Mouse (Mus musculus): ENCODE data around the gene Cyren. TPM values are rescaled to one million over a fixed set of nuclear protein-coding genes. Genes with fewer than 3 reads are reported as not detected.

Cyren gene
- polyA plus RNA-seq, 1 experiment from 2014 or later, result 17.1 TPM

- H3K36me3 ChIP-seq, result peaks cover 38% of the 10 kb centered on the region
- ATAC-seq (ENCODE audit: insufficient number of reproducible peaks, insufficient read depth, low FRiP score, low TSS enrichment), result no peak
Measured at GRCm38 (mm10) chr6:34907696-34908260, 29.9 kb upstream of the Cyren start.

DNA sequence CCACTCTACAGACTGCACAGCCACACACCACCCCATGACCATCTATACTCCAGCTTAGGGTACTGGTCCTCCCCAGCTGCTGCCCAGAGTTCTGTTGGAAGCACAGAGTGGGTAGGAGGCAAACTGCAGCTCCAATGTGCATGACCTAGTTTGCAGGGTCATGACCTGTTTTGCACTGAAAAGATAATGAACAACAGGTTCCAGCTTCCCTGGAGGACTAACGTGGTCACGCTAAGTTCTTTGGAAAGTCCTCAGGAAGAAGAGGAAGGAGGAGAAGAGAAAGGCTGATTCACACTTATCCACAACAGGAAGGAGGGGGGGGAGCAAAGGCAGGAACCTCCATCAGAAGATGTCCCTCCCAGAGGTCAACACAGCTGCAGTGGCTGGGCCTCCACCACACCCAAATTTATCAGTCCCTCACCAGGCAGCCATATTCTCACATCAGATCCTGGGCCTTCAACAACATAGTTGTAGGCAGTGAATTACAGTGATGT, 29.3 kb upstream of the Cyren start:
- Histone ChIP-seq H3K36me3 (peaks cover 38% of the 10 kb centered on the region), H3K4me3 (no peak overlapping the region), H3K4me1 (peaks cover 6% of the 10 kb centered on the region), H3K27ac (no peak overlapping the region), H3K27me3 (no peaks in the 10 kb centered on the region), H3K4me2 (replicated peaks) (no peak overlapping the region), H3K9ac (no peak overlapping the region), H3K9me3 (no peaks in the 10 kb centered on the region)
- 37% methylated on average over 2 of the region's 2 CpGs for WGBS
- ATAC-seq (ENCODE audit: insufficient number of reproducible peaks, insufficient read depth, low FRiP score, low TSS enrichment), result no peak

More at GRCm38 (mm10) chr6:34907696-34908260, 29.9 kb upstream of the Cyren start:
- peaks cover 6% of the 10 kb centered on the region for H3K4me1 ChIP-seq
- no peak overlapping the region for H3K4me2 ChIP-seq (replicated peaks)
- 76% methylated on average over 18 of the region's 18 CpGs for WGBS
- H3K27me3 ChIP-seq, result no peaks in the 10 kb centered on the region
- H3K9ac ChIP-seq, result no peak overlapping the region
- H3K4me3 ChIP-seq, result no peak overlapping the region
- no peak overlapping the region for H3K27ac ChIP-seq
- H3K9me3 ChIP-seq, result no peaks in the 10 kb centered on the region

DNA sequence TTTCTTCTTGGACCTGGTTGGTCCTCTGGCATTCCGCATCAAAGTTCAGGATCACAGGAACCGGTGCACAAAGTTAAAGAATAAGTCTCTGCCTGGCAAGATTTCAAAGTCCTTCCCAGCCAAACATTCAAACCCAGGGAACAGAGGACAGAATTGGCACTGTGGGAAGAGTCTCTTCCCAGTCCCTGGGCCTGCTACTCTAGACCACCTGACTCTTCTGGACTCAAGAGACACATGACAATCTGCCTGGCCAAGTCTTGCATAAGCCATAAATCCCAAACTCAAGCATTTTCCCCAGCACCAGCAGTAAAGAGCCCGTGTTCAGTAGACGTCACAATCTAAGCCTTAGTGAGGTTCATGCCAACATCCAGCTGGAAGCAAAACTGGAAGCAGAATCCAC, 28.8 kb upstream of the Cyren start:
- H3K4me2 ChIP-seq (replicated peaks), result no peak overlapping the region
- H3K36me3 ChIP-seq, result peaks cover 42% of the 10 kb centered on the region
- H3K27me3 ChIP-seq, result no peaks in the 10 kb centered on the region
- H3K4me1 ChIP-seq, result peaks cover 6% of the 10 kb centered on the region
- ATAC-seq (ENCODE audit: insufficient number of reproducible peaks, insufficient read depth, low FRiP score, low TSS enrichment), result no peak
- no peak overlapping the region for H3K9ac ChIP-seq
- no peaks in the 10 kb centered on the region for H3K9me3 ChIP-seq
- no peak overlapping the region for H3K4me3 ChIP-seq
- WGBS, result 93% methylated on average over 4 of the region's 4 CpGs
- no peak overlapping the region for H3K27ac ChIP-seq

- no peak overlapping the region for H3K27ac ChIP-seq
- H3K4me1 ChIP-seq, result peaks cover 6% of the 10 kb centered on the region
- WGBS, result 77% methylated on average over 2 of the region's 2 CpGs
- H3K27me3 ChIP-seq, result no peaks in the 10 kb centered on the region
- peaks cover 46% of the 10 kb centered on the region for H3K36me3 ChIP-seq
- no peak overlapping the region for H3K9ac ChIP-seq
- ATAC-seq (ENCODE audit: insufficient number of reproducible peaks, insufficient read depth, low FRiP score, low TSS enrichment), result no peak
- no peaks in the 10 kb centered on the region for H3K9me3 ChIP-seq
- no peak overlapping the region for H3K4me3 ChIP-seq
- no peak overlapping the region for H3K4me2 ChIP-seq (replicated peaks)
Measured at GRCm38 (mm10) chr6:34906125-34906524, 28.3 kb upstream of the Cyren start.

DNA sequence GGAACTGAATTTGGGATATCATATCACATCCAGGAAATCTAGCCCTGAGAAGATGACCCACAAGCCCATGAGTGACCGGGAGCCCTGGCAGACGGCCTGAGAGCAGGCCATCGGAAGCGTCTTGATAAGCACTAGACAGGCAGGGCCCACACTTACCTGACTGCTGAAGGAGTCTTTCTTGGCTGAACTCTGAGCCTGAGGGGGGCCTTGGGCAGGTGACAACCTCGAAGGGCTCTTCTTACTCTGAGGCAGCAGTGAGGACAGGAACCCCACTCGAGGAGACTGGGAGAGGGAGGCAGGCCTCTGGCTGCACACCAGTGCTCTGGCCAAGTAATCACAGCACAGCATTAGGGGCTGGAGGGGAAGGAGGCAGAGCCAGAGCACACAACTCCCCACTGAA, 26.5 kb upstream of the Cyren start:
- no peaks in the 10 kb centered on the region for H3K4me1 ChIP-seq
- no peak overlapping the region for H3K4me3 ChIP-seq
- H3K27me3 ChIP-seq, result no peaks in the 10 kb centered on the region
- 86% methylated on average over 6 of the region's 6 CpGs for WGBS
- peaks cover 56% of the 10 kb centered on the region for H3K36me3 ChIP-seq
- no peak for ATAC-seq (ENCODE audit: insufficient number of reproducible peaks, insufficient read depth, low FRiP score, low TSS enrichment)
- H3K27ac ChIP-seq, result no peak overlapping the region
- H3K9me3 ChIP-seq, result no peaks in the 10 kb centered on the region
- no peak overlapping the region for H3K9ac ChIP-seq
- no peak overlapping the region for H3K4me2 ChIP-seq (replicated peaks)

DNA sequence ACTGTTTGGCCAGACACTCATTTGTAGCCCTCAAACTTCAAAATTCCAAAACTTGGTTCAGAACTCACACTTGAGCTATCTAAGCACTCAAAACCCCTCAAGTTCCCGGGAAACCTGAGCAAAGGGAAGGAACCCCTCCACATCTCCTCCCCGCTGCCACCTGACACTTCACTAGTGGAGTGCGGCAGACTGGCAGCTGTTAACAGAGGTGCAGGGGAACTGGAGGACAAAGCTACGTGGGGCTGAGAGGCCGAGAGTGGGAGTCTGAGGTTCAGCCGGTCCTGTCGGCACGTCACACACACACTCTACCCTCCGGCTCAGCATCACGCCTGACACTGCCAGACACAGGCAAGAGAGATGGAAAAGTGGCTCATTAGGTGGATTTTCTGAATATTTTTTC, 26.0 kb upstream of the Cyren start:
- Histone ChIP-seq H3K4me2 (replicated peaks) (no peak overlapping the region), H3K27me3 (no peaks in the 10 kb centered on the region), H3K4me3 (no peak overlapping the region), H3K9ac (no peak overlapping the region), H3K4me1 (no peaks in the 10 kb centered on the region), H3K9me3 (no peaks in the 10 kb centered on the region), H3K27ac (no peak overlapping the region), H3K36me3 (peaks cover 61% of the 10 kb centered on the region)
- ATAC-seq (ENCODE audit: insufficient number of reproducible peaks, insufficient read depth, low FRiP score, low TSS enrichment), result no peak
- WGBS, result 82% methylated on average over 10 of the region's 10 CpGs

- no peak for ATAC-seq (ENCODE audit: insufficient number of reproducible peaks, insufficient read depth, low FRiP score, low TSS enrichment)
- H3K27me3 ChIP-seq, result no peaks in the 10 kb centered on the region
- H3K9me3 ChIP-seq, result no peaks in the 10 kb centered on the region
- whole genome bisulfite sequencing, result 83% methylated on average over 5 of the region's 5 CpGs
- no peak overlapping the region for H3K4me3 ChIP-seq
- H3K4me1 ChIP-seq, result no peaks in the 10 kb centered on the region
- H3K27ac ChIP-seq, result no peak overlapping the region
- no peak overlapping the region for H3K9ac ChIP-seq
- peaks cover 62% of the 10 kb centered on the region for H3K36me3 ChIP-seq
- H3K4me2 ChIP-seq (replicated peaks), result no peak overlapping the region
Measured at GRCm38 (mm10) chr6:34903441-34903840, 25.6 kb upstream of the Cyren start.

DNA sequence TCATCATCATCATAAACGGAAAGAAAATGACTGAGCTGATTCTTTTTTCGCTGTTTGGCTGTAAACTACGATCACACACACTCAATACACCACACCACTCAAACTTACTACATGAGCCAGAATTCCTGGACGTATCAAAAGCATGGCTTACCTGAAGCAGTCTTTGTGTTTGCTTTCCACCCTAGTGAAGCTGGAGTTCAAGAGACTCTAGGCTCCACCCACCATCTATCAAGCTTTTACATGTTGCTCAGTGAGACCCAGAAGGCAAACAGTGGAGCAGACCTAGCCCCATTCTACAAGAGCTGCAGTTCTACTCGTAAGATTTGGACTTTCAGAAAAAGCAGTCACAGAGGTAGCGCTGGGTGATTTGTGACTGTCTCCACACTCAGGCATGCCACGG, 24.7 kb upstream of the Cyren start:
- Histone ChIP-seq H3K4me3 (no peak overlapping the region), H3K27ac (no peak overlapping the region), H3K36me3 (peaks cover 59% of the 10 kb centered on the region), H3K9ac (no peak overlapping the region), H3K4me2 (replicated peaks) (no peak overlapping the region), H3K27me3 (no peaks in the 10 kb centered on the region), H3K4me1 (no peaks in the 10 kb centered on the region), H3K9me3 (no peaks in the 10 kb centered on the region)
- no peak for ATAC-seq (ENCODE audit: insufficient number of reproducible peaks, insufficient read depth, low FRiP score, low TSS enrichment)
- WGBS, result 90% methylated on average over 7 of the region's 7 CpGs

- H3K36me3 ChIP-seq, result peaks cover 57% of the 10 kb centered on the region
- WGBS, result 66% methylated on average over 9 of the region's 9 CpGs
Measured at GRCm38 (mm10) chr6:34901911-34902444, 24.1 kb upstream of the Cyren start.

GRCm38 (mm10) chr6:34900990-34901389, 23.1 kb upstream of the Cyren start:
- Histone ChIP-seq H3K27ac (no peak overlapping the region), H3K4me3 (no peak overlapping the region), H3K36me3 (peaks cover 51% of the 10 kb centered on the region), H3K27me3 (no peaks in the 10 kb centered on the region), H3K9ac (no peak overlapping the region), H3K4me2 (replicated peaks) (no peak overlapping the region), H3K9me3 (no peaks in the 10 kb centered on the region), H3K4me1 (no peaks in the 10 kb centered on the region)
- WGBS, result 68% methylated on average over 2 of the region's 2 CpGs
- no peak for ATAC-seq (ENCODE audit: insufficient number of reproducible peaks, insufficient read depth, low FRiP score, low TSS enrichment)

More at GRCm38 (mm10) chr6:34901911-34902444, 24.1 kb upstream of the Cyren start:
- ATAC-seq (ENCODE audit: insufficient number of reproducible peaks, insufficient read depth, low FRiP score, low TSS enrichment), result no peak
- no peaks in the 10 kb centered on the region for H3K4me1 ChIP-seq
- H3K9me3 ChIP-seq, result no peaks in the 10 kb centered on the region
- H3K4me3 ChIP-seq, result no peak overlapping the region
- no peak overlapping the region for H3K27ac ChIP-seq
- no peak overlapping the region for H3K9ac ChIP-seq
- H3K4me2 ChIP-seq (replicated peaks), result no peak overlapping the region
- no peaks in the 10 kb centered on the region for H3K27me3 ChIP-seq

DNA sequence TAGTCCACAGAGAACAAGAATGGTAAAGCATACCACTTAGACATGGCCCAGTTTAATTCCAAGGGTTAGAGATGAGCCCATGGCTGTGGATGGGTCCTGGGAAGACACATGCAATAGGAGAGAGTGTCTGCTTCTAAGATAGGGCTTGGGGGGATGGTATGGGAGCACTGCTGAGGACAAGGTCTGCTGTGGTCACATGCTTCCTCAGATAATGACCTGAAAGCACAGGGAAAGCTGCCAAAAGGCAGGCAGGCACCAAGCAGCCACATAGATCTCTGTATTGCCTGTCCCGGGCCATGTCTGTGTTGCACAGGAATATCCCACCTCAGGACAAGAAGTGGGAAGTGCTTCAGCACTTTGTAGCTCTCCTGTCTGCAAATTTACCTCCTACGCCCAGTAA, 21.3 kb upstream of the Cyren start:
- Histone ChIP-seq H3K4me1 (no peaks in the 10 kb centered on the region), H3K27ac (no peak overlapping the region), H3K4me2 (replicated peaks) (no peak overlapping the region), H3K9me3 (no peaks in the 10 kb centered on the region), H3K9ac (no peak overlapping the region), H3K36me3 (peaks cover 58% of the 10 kb centered on the region), H3K4me3 (no peak overlapping the region), H3K27me3 (no peaks in the 10 kb centered on the region)
- ATAC-seq (ENCODE audit: insufficient number of reproducible peaks, insufficient read depth, low FRiP score, low TSS enrichment), result no peak
- WGBS, result 84% methylated on average over 2 of the region's 2 CpGs

- Histone ChIP-seq H3K4me3 (no peak overlapping the region), H3K36me3 (peaks cover 74% of the 10 kb centered on the region), H3K9me3 (no peaks in the 10 kb centered on the region), H3K9ac (no peak overlapping the region), H3K4me2 (replicated peaks) (no peak overlapping the region), H3K4me1 (no peaks in the 10 kb centered on the region), H3K27me3 (no peaks in the 10 kb centered on the region), H3K27ac (no peak overlapping the region)
- 47% methylated on average over 16 of the region's 16 CpGs for WGBS
- no peak for ATAC-seq (ENCODE audit: insufficient number of reproducible peaks, insufficient read depth, low FRiP score, low TSS enrichment)
Measured at GRCm38 (mm10) chr6:34896168-34896780, 18.4 kb upstream of the Cyren start.

Data from embryonic facial prominence, embryonic 12.5 days (tissue).